In the genomic region with DNA sequence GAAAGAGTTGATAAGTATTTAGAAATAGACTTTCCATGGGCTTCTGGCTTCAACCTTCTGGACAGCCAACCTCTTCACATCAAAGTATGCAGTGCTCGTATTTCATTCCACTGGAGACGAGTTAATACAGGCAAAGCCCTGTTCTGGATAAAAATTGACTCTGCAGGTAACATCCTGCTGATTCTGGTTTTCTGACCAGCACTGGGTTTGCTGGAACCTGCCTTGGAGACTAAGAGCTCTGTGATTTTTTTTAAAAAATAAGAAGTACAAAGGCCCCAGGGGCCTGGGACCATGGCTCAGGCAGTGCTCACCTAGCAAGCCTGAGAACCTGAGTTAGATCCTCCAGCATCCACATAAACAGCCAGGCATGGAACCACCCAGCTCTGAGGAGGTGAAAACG, we compare ENCODE assay signal across 17 mouse cellular contexts.
DNase-seq lines count a peak whose midpoint lies in the region; ATAC-seq and TF ChIP-seq lines count a peak whose summit lies in the region.
"Had no signal": no experiment of that assay in that cellular context is flagged by ENCODE, and none has a peak within 500 bp of the region (broad histone marks: within the 10 kb centered on the region; RNA-seq: fewer than 3 reads in every experiment).

No protein-coding gene starts in this region.

- H3K27me3 ChIP-seq in heart, embryonic 11.5 days (ENCODE audit: control insufficient read depth, insufficient read depth, low read length): no peaks in the 10 kb centered on the region
- no peaks in the 10 kb centered on the region for H3K27me3 ChIP-seq in liver, adult 2 months (ENCODE audit: control insufficient read depth, insufficient read depth, low read length)
- no peaks in the 10 kb centered on the region for H3K27me3 ChIP-seq in liver, postnatal 0 days (ENCODE audit: insufficient read depth, low read length)
- H3K27me3 ChIP-seq in kidney, adult 2 months (replicated peaks; ENCODE audit: control insufficient read depth, insufficient read depth, low read length): no peaks in the 10 kb centered on the region
- H3K27me3 ChIP-seq: forebrain, embryonic 12.5 days; hindbrain, embryonic 13.5 days; intestine, embryonic 15.5 days; neural tube, embryonic 12.5 days had no signal

- peaks cover 30% of the 10 kb centered on the region for H3K4me1 ChIP-seq in heart, embryonic 11.5 days (ENCODE audit: control insufficient read depth, insufficient read depth, low read length)
- H3K4me1 ChIP-seq in liver, adult 2 months (ENCODE audit: control insufficient read depth, insufficient read depth, low read length): peaks cover 25% of the 10 kb centered on the region
- peaks cover 15% of the 10 kb centered on the region for H3K4me1 ChIP-seq in liver, postnatal 0 days (ENCODE audit: insufficient read depth)
- H3K4me1 ChIP-seq in kidney, adult 2 months (ENCODE audit: control insufficient read depth, insufficient read depth, low read length): peaks cover 42% of the 10 kb centered on the region

- no peak for TF ChIP-seq CTCF in liver, adult 2 months (IDR thresholded peaks at IDR 0.05; ENCODE audit: low read depth, low read length)
- no peak for TF ChIP-seq CTCF in liver, postnatal 0 days (IDR thresholded peaks at IDR 0.05; ENCODE audit: low read depth)
- TF ChIP-seq CTCF in kidney, adult 2 months (conservative IDR thresholded peaks at IDR 0.05; ENCODE audit: insufficient read depth, insufficient read length, low read depth, low read length): no peak
- TF ChIP-seq CTCF in left cerebral cortex, adult 2 months (IDR thresholded peaks at IDR 0.05): no peak

- H3K4me2 ChIP-seq in heart, embryonic 11.5 days: peak overlapping the region; percentile 47
- H3K4me2 ChIP-seq in liver, postnatal 0 days (ENCODE audit: low read depth, low read length): no peak overlapping the region
- H3K4me2 ChIP-seq: forebrain, embryonic 12.5 days; hindbrain, embryonic 13.5 days; liver, embryonic 11.5 days; midbrain, embryonic 11.5 days; neural tube, embryonic 12.5 days had no signal

- TF ChIP-seq POLR2A in liver, adult 2 months (IDR thresholded peaks at IDR 0.05; ENCODE audit: extremely low read depth, insufficient read depth, low read length): no peak
- TF ChIP-seq POLR2A in kidney, adult 2 months (IDR thresholded peaks at IDR 0.05; ENCODE audit: low read depth, low read length): no peak

- intact Hi-C loops in left cerebral cortex, adult 2 months (cut with DNase I): loop anchor here (5.0 kb wide), 2 partner anchors 60 to 95 kb away; a partner anchor contains a TSS

- no peaks in the 10 kb centered on the region; the same call in 1 of the 2 replicates for H3K79me2 ChIP-seq in liver, adult 2 months (ENCODE audit: control insufficient read depth, insufficient read depth, low read length)

- ATAC-seq in heart, embryonic 11.5 days (replicated peaks; ENCODE audit: insufficient number of reproducible peaks, low FRiP score, low TSS enrichment): no peak; the same call in 1 of the 2 replicates
- ATAC-seq in liver, postnatal 0 days: no peak

- peak overlapping the region; percentile 85 for H3K27ac ChIP-seq in heart, embryonic 11.5 days (ENCODE audit: low read depth, low read length)
- peak overlapping the region; percentile 94 for H3K27ac ChIP-seq in liver, adult 2 months (replicated peaks; ENCODE audit: insufficient read depth, low read depth, low read length)
- no peak overlapping the region; the same call in 1 of the 2 replicates for H3K27ac ChIP-seq in liver, postnatal 0 days (ENCODE audit: low read depth)
- H3K27ac ChIP-seq in kidney, adult 2 months (ENCODE audit: insufficient read depth, low read depth, low read length): peak overlapping the region; percentile 98
- H3K27ac ChIP-seq in left cerebral cortex, adult 2 months: no peak overlapping the region
- H3K27ac ChIP-seq: forebrain, embryonic 12.5 days; hindbrain, embryonic 13.5 days; neural tube, embryonic 12.5 days had no signal

- no peaks in the 10 kb centered on the region for H3K36me3 ChIP-seq in heart, embryonic 11.5 days (ENCODE audit: control insufficient read depth, insufficient read depth, low read length)
- H3K36me3 ChIP-seq in liver, adult 2 months (ENCODE audit: control insufficient read depth, insufficient read depth, low read length): no peaks in the 10 kb centered on the region
- H3K36me3 ChIP-seq in liver, postnatal 0 days (replicated peaks; ENCODE audit: insufficient read depth, low read length): no peaks in the 10 kb centered on the region
- H3K36me3 ChIP-seq in kidney, adult 2 months (ENCODE audit: control insufficient read depth, insufficient read depth, low read length): no peaks in the 10 kb centered on the region
- H3K36me3 ChIP-seq: forebrain, embryonic 12.5 days; hindbrain, embryonic 13.5 days; intestine, embryonic 15.5 days; neural tube, embryonic 12.5 days had no signal

- H3K9me3 ChIP-seq in heart, embryonic 11.5 days (replicated peaks; ENCODE audit: control insufficient read depth, low read length): no peaks in the 10 kb centered on the region
- no peaks in the 10 kb centered on the region for H3K9me3 ChIP-seq in liver, postnatal 0 days (ENCODE audit: low read length)
- H3K9me3 ChIP-seq: hindbrain, embryonic 13.5 days; intestine, embryonic 15.5 days; neural tube, embryonic 12.5 days had no signal

- DNase-seq in heart, adult 9 months (ENCODE audit: low spot score in 2 of 2): no peak
- no peak for DNase-seq in liver, adult 2 months (ENCODE audit: extremely low read depth, low read depth, low spot score)
- DNase-seq in liver, postnatal 0 days: no peak
- peak; percentile 90 for DNase-seq in kidney, adult 2 months
- peak; percentile 45 for DNase-seq in kidney, postnatal 10 days
- DNase-seq in spleen, postnatal 10 days (ENCODE audit: low spot score in 2 of 2): no peak
- no peak for DNase-seq in left cerebral cortex, adult 2 months (ENCODE audit: extremely low spot score in 1 of 2, low spot score in 2 of 2)
- DNase-seq: cerebellum, adult 11 months; gastrocnemius, postnatal 10 days; thymus, postnatal 25 days had no signal

- WGBS in heart, embryonic 11.5 days (ENCODE audit: insufficient replicate concordance): 26% methylated on average over 3 of the region's 3 CpGs
- WGBS in liver, adult 2 months: 41% methylated on average over 3 of the region's 3 CpGs
- 62% methylated on average over 3 of the region's 3 CpGs for WGBS in liver, postnatal 0 days (ENCODE audit: insufficient replicate concordance)
- WGBS in kidney, adult 2 months: 38% methylated on average over 3 of the region's 3 CpGs

- H3K9ac ChIP-seq in heart, embryonic 11.5 days (ENCODE audit: low read depth, low read length): no peak overlapping the region
- H3K9ac ChIP-seq in liver, adult 2 months (ENCODE audit: low read depth, low read length): peak overlapping the region; percentile 65
- no peak overlapping the region for H3K9ac ChIP-seq in liver, postnatal 0 days (replicated peaks)
- H3K9ac ChIP-seq: forebrain, embryonic 12.5 days; hindbrain, embryonic 13.5 days; intestine, embryonic 15.5 days; neural tube, embryonic 12.5 days had no signal

- no peak overlapping the region for H3K4me3 ChIP-seq in heart, embryonic 11.5 days (ENCODE audit: low read depth, low read length)
- no peak overlapping the region for H3K4me3 ChIP-seq in liver, adult 2 months (ENCODE audit: insufficient read depth, low read depth, low read length)
- H3K4me3 ChIP-seq in liver, postnatal 0 days (ENCODE audit: low read depth, low read length): no peak overlapping the region
- H3K4me3 ChIP-seq in kidney, adult 2 months (ENCODE audit: insufficient read depth, low read depth, low read length): no peak overlapping the region
- no peak overlapping the region for H3K4me3 ChIP-seq in left cerebral cortex, adult 2 months
- H3K4me3 ChIP-seq: forebrain, embryonic 12.5 days; hindbrain, embryonic 13.5 days; intestine, embryonic 15.5 days; neural tube, embryonic 12.5 days had no signal

- TF ChIP-seq EP300 in liver, postnatal 0 days (IDR thresholded peaks at IDR 0.05; ENCODE audit: low read depth): no peak

Comparison
In these comparisons a context has a peak if more than half of its experiments do, and no peak if none do; other contexts are left out.
1. H3K27ac ChIP-seq: peak in heart, embryonic 11.5 days (single experiment), liver, adult 2 months (single experiment) and kidney, adult 2 months (single experiment); none in liver, postnatal 0 days (single experiment) and left cerebral cortex, adult 2 months (single experiment).
2. DNase-seq: peak in kidney, adult 2 months (single experiment) and kidney, postnatal 10 days (single experiment); none in heart, adult 9 months (0 of 2), liver, adult 2 months (single experiment), liver, postnatal 0 days (single experiment), spleen, postnatal 10 days (0 of 2) and left cerebral cortex, adult 2 months (0 of 2).